Mouse (Mus musculus) C2C12 (cell line): ENCODE measurements around the gene Rac2. TPM values are rescaled to one million over a fixed set of nuclear protein-coding genes. Genes with fewer than 3 reads are reported as not detected.

Experiments
- H3K27me3 ChIP-seq: one replicate; pipeline ENCODE4 v1.6.1; 2011; ENCODE audit not compliant: control insufficient read depth, insufficient read depth, insufficient read length
- H3K36me3 ChIP-seq: one replicate; pipeline ENCODE4 v1.6.1; 2011; ENCODE audit not compliant: control insufficient read depth, insufficient read depth
- H3K4me3 ChIP-seq: one replicate; pipeline ENCODE4 v1.5.1; 2011; ENCODE audit warnings: mild to moderate bottlenecking, control low read depth; ENCODE audit not compliant: poor library complexity, insufficient read depth, severe bottlenecking
- H3K79me2 ChIP-seq: one replicate; pipeline ENCODE4 v1.6.1; 2011; ENCODE audit not compliant: control insufficient read depth, insufficient read depth
- H3K79me3 ChIP-seq: one replicate; pipeline ENCODE4 v1.6.1; 2011; ENCODE audit warnings: low read depth, control low read depth
- H3ac ChIP-seq: one replicate; pipeline ENCODE3; 2011; ENCODE audit warnings: low read depth; ENCODE audit not compliant: control insufficient read depth, insufficient read length
- CEBPB ChIP-seq: IDR thresholded peaks from one replicate; pipeline ENCODE4 v1.6.1; 2011; ENCODE audit warnings: low read depth, mild to moderate bottlenecking, control low read depth, moderate library complexity
- CTCF ChIP-seq: IDR thresholded peaks from one replicate; pipeline ENCODE4 v1.5.1; 2011; ENCODE audit not compliant: control insufficient read depth, insufficient read depth, insufficient read length
- FOSL1 ChIP-seq: IDR thresholded peaks from one replicate; pipeline ENCODE4 v1.8.0; 2011; ENCODE audit warnings: mild to moderate bottlenecking, low read length; ENCODE audit not compliant: poor library complexity, insufficient read depth, severe bottlenecking
- MAX ChIP-seq: IDR thresholded peaks from one replicate; pipeline ENCODE4 v1.6.1; 2011; ENCODE audit warnings: mild to moderate bottlenecking, control low read depth
- MYOD1 ChIP-seq: IDR thresholded peaks from one replicate; pipeline ENCODE4 v1.6.1; 2011; ENCODE audit warnings: low read depth; ENCODE audit not compliant: control insufficient read depth, insufficient read length
- MYOG ChIP-seq: IDR thresholded peaks from one replicate; pipeline ENCODE4 v1.6.1; 2011; ENCODE audit not compliant: control insufficient read depth, insufficient read length; ENCODE audit errors: extremely low read depth
- USF1 ChIP-seq: IDR thresholded peaks from one replicate; pipeline ENCODE4 v1.6.1; 2011; ENCODE audit warnings: low read depth, mild to moderate bottlenecking, control low read depth, moderate library complexity
- long read RNA-seq, 2 experiments: library from polyadenylated mRNA; unstranded; transcript quantifications; one replicate each; pipeline ENCODE4 v2.0.0; 2019 to 2020
- polyA plus RNA-seq: library from polyadenylated mRNA; unstranded; fragments of >200 nt; fragmentation: generic; extraction: Trizol; gene quantifications from one replicate; pipeline ENCODE4 v1.2.1, GENCODE M21; 2012; ENCODE audit warnings: missing spikeins

Rac2 gene
- not detected for polyA plus RNA-seq
- long read RNA-seq, experiment 1 = 0 reads
- long read RNA-seq, experiment 2 = 0 reads

DNA sequence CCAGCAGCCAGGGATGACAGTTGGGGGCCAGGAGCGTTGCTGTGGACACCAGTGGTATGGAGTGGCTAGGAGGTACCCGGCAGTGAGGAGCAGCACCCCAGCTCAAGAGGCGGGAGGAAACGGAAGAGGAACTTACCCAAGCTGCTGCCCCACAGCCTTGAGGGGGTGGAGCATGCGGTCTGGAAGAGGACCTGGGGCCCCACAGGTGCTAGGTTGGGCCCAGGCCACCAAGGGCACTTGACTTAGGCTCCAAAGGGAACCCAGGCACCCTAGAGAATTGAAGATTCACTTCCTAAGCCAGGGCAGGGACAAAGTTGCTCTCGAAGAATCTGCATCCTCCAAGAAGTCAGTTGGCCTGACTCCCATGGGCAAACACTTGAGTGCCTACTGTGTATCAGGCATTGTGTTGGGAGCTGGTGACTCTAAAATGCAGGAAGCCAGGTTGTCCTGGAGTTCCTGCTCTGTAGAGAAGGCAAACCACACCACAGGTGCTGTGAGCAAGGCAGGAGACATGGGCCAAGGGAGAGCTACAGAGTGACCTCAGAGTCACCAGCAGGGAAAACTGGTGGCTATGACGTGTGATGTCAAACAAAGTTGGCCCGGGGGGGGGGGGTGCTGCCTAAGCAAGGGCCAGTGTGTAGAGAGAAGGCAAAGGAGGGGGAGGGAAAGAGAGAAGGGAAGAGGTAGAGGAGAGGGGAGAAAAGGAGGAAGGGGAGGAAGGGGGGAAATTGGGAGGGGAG is at the start of gene Rac2:
Gene Rac2 (minus strand): TSS at position 126 of the 740 bp plus-strand sequence.
- Histone ChIP-seq H3K27me3 (peaks cover 73% of the 10 kb centered on the region), H3K79me3 (no peaks in the 10 kb centered on the region), H3K4me3 (no peak within 1 kb of the TSS), H3ac (no peak within 1 kb of the TSS), H3K36me3 (no peaks in the 10 kb centered on the region), H3K79me2 (no peaks in the 10 kb centered on the region)
- TF ChIP-seq MYOG (no peak), CTCF (no peak)

DNA sequence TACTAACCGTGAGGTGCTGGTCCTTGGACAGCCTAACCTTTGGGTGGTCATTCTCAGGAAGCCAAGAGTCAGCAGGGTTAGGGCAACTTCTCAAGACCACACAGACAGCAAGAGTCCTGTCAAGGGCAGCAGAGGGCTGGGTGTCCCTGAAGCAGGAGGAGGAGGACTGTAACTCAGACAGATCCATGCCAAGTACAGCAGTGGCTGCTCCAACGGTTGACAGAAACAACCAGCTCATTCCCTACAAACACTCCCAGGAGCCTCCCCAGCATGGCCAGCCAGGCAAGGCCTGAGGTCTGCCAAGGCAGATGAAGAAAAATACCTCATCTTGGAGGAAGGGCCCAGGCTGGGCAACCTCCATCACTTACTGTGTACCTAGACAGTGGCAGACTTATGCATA is 44.4 kb upstream of the Rac2 start:
- H3ac ChIP-seq = no peak overlapping the region
- no peaks in the 10 kb centered on the region for H3K36me3 ChIP-seq
- TF ChIP-seq CEBPB (no peak), FOSL1 (no peak), USF1 (no peak), MAX (no peak), MYOD1 (no peak), CTCF (no peak), MYOG (no peak)
- no peaks in the 10 kb centered on the region for H3K79me3 ChIP-seq
- peaks cover 56% of the 10 kb centered on the region for H3K27me3 ChIP-seq
- no peak overlapping the region for H3K4me3 ChIP-seq
- no peaks in the 10 kb centered on the region for H3K79me2 ChIP-seq

DNA sequence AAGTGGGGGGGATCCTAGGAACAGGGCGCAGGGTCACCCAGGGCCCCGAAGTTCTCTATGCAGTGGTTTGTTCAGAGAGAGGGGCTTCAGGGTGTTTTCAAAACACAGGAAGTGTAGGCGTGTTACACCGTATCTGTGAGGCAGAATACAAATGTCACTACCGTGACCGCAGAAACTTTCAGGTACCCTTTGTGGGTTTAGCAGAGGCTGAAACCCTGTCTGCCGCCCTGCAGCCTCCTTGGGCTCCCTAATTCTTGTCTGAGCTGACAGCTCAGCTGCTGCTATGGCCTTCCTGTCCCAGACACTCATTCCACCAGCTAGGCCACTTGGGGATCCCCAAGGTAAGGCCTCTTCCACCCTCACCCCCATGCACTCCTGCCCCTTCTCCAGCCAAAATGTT is 42.0 kb upstream of the Rac2 start:
- no peaks in the 10 kb centered on the region for H3K36me3 ChIP-seq
- no peak for TF ChIP-seq MYOG
- TF ChIP-seq CEBPB = no peak
- no peak for TF ChIP-seq MYOD1
- no peak for TF ChIP-seq MAX
- no peak for TF ChIP-seq USF1
- no peak for TF ChIP-seq FOSL1
- no peak for TF ChIP-seq CTCF
- no peaks in the 10 kb centered on the region for H3K79me2 ChIP-seq
- no peak overlapping the region for H3ac ChIP-seq
- H3K27me3 ChIP-seq = peaks cover 31% of the 10 kb centered on the region
- H3K4me3 ChIP-seq = no peak overlapping the region
- no peaks in the 10 kb centered on the region for H3K79me3 ChIP-seq

DNA sequence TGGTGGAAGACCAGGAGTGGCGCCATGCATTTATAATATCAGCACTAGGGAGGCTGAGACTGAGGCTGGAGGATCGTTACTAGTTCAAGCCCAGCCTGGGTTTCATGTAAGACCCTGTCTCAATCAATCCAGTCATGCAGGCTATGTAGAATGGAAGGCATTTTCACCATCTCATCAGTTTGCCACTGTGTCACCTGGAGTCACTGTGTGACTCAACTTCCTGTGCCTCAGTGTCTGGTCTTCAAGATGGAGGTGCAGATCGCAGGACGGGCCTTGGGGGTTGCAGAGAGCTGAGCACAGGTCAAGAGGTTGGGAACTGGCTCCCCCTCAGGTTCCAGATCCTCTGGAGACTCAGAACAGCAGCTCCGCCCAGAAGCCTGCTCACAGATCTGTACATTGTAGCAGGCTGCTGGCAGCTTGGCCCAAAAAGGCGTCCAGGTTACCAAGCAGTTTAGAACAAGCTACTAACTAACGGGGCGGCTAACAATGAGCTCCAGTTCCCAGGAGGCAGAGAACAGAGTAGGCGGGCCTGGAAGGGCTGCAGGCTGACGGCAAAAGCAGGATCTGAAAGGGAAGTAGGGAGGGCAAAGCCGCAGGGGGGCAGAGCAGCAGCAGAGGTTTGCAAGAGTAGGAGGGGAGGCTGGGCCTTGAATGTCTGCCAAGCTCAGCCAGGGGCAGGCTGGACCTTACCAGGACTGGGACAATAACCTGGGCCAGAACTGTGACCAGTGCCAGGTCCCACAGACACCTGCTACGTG is 38.3 kb upstream of the Rac2 start:
- Histone ChIP-seq H3K79me3 (no peaks in the 10 kb centered on the region), H3K4me3 (no peak overlapping the region), H3K36me3 (no peaks in the 10 kb centered on the region), H3K27me3 (peaks cover 5% of the 10 kb centered on the region), H3K79me2 (no peaks in the 10 kb centered on the region), H3ac (no peak overlapping the region)
- TF ChIP-seq FOSL1 = no peak

DNA sequence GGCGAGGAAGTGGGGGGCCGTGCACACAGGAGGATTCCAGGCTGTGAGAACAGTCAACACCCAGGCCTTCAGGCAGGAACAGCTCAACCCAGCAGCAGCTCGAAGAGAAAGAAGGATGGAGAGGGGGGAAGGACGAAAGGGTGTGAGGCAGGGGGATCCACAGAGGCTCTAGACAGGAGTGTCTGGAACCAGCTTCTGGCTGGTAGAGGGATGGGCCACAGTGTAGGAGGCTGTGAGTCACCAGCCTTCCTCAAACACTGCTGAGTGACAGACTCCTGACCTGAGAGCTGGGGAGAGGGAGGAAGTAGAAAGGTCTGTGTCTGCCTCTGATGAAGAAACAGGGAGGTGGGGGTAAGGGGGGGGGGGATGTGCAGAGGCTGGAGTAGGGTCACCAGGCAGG is 34.9 kb upstream of the Rac2 start:
- H3K36me3 ChIP-seq = no peaks in the 10 kb centered on the region
- TF ChIP-seq MYOG = no peak
- TF ChIP-seq CTCF = no peak
- no peak for TF ChIP-seq MYOD1
- TF ChIP-seq USF1 = no peak
- no peak for TF ChIP-seq FOSL1
- no peak for TF ChIP-seq MAX
- TF ChIP-seq CEBPB = no peak
- peaks cover 12% of the 10 kb centered on the region for H3K27me3 ChIP-seq
- H3K79me2 ChIP-seq = no peaks in the 10 kb centered on the region
- no peak overlapping the region for H3K4me3 ChIP-seq
- no peak overlapping the region for H3ac ChIP-seq
- H3K79me3 ChIP-seq = no peaks in the 10 kb centered on the region

DNA sequence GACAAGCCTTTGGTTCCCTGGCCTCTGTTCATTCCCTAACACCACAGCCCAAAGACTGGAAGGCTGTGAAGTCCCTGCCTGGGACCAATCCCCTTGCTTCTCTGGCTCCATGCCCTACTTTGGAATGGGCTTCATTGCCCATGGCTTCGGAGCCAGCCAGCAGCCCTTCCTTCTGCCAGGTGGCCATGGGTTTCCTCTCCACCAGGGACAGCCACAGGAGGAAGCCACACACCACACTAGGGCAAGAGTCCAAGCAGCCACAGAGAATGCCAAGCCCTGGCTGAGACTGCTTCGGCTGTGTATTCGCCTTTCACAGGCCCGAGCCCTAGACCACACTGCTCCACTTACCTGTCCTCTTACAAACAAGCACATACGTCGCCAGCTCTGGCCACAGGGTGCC is 33.5 kb upstream of the Rac2 start:
- H3K27me3 ChIP-seq = peaks cover 14% of the 10 kb centered on the region
- no peaks in the 10 kb centered on the region for H3K79me3 ChIP-seq
- TF ChIP-seq CEBPB (no peak), MYOD1 (no peak), USF1 (no peak), MAX (no peak), CTCF (no peak), FOSL1 (no peak), MYOG (no peak)
- H3K36me3 ChIP-seq = no peaks in the 10 kb centered on the region
- no peak overlapping the region for H3ac ChIP-seq
- H3K4me3 ChIP-seq = no peak overlapping the region
- no peaks in the 10 kb centered on the region for H3K79me2 ChIP-seq
